Mouse (Mus musculus): ENCODE measurements around the gene Kif3b.

Gene Kif3b

DNA sequence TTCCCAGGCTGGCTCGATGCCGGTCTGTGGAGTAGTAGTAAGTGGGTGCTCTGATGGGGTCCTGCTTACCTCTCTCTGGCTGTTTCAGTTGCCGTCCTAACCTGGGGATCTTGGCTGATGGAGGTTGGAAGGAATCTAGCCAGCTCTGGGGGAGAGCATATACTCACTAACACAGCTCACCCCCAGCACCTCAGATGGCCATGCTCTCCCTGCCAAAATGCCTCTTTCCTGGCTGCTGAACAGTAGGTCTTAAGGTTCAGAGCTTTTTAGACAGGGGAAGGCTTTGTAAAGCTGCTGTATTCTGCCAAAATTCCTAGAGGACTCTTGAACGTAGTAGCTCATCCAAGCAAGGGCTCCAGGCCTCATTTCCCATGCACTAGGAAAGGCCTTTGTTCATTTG, 6.6 kb downstream of the Kif3b start:
- DNase-seq (ENCODE audit: extremely low read depth, low read depth, low spot score), result no peak

GRCm38 (mm10) chr2:153298460-153298859, 7.2 kb downstream of the Kif3b start:
- no peak for DNase-seq (ENCODE audit: extremely low read depth, low read depth, low spot score)

- DNase-seq (ENCODE audit: extremely low read depth, low read depth, low spot score), result no peak
These were observed 7.7 kb downstream of the Kif3b start for GRCm38 (mm10) chr2:153298863-153299262.

DNA sequence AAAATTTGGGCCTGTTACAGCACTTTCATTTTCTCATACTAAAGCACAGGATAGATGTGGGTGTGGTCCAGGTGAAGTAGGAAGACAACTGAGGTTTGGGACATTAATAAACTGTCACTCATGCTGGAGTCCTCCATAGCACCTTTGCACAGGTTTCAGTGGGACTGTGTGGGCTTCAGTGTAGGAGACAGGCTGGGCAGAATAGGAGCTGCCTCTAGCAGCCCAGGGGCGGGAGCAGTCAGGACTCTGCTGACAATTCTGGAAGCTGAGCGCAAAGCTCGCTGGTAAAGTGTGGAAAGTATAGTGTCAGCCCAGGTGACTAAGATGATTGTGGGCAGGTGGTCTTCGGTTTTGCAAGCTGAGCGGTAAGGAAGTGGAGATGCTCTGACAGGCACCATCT, 9.9 kb downstream of the Kif3b start:
- DNase-seq (ENCODE audit: extremely low read depth, low read depth, low spot score), result no peak

DNA sequence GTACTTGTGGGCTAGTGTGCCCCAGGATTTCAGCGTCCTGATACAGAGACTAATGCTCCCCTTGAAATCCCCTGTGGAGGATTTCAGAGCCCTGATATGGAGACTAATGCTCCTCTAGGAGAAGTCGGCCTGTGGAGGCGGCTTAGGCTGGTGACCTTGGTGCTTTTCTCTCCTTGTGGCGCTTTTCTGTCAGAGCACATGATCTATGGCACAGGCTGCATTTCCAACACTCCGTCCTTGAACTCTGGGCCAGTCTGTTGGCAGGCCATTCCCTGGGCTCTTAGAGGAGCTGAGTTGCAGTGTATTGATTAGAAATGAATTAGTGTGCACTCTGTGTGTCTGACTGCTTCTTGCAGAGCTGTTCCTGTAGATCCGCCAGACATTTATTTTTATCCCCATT, 14.0 kb downstream of the Kif3b start:
- DNase-seq (ENCODE audit: extremely low read depth, low read depth, low spot score), result no peak

DNA sequence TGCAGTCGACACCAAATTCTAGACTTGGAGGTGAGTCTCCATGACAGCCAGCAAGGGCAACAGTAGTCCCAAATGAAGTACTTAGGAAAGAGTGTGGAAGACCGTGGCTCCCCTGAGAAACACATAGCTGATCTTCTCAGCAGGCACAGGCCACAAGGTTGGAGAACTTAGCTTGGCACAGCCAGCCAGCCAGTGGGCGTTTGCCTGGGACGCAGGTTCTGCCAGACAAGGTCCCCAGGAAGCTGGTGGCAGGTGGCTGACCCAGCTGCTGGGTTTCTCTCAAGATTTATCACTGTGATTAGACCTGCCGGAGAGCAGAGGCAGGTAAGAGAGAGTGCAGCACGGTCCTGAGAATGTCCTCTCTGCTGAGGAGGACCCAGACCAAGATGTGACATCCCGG, 17.4 kb downstream of the Kif3b start:
- DNase-seq (ENCODE audit: extremely low read depth, low read depth, low spot score), result no peak

DNA sequence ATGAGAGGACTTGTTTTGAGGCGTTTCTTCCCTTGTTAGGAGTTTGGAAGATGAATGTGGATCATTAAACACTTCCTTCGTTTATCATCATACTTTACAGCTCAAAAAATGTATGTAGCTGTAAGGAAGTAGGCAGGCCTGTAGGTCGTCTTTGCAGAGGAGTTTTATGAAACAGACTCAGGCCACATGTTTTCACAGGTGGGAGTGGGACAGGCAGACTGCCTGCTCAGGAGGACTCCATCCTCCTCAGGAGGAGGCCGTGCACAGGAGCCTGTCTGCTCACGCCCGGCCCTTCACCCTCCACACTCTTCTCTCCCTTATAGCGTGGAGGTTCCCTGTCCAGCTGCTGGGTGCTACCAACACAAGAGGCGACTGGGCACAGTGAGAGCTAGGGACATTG, 17.9 kb downstream of the Kif3b start:
- no peak for DNase-seq (ENCODE audit: extremely low read depth, low read depth, low spot score)

DNA sequence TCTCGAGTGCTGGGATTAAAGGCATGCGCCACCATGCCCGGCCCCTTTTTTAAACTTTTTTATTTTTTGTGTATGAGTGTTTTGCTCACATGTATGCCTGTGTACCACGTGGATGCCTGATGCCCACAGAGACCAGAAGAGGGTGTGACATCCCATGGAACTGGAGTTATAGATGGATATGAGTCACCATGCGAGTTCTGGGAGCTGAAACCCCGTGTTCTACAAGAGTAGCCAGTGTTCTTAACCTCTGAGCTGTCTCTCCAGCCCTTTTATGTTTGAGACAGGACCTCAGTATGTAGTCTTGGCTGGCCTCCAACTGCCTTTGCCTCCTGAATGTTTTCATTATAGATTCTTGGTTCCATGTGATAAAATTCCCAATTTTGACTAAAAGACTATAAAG, 19.0 kb downstream of the Kif3b start:
- DNase-seq (ENCODE audit: extremely low read depth, low read depth, low spot score), result no peak

GRCm38 (mm10) chr2:153312884-153313283, 21.7 kb downstream of the Kif3b start:
- no peak for DNase-seq (ENCODE audit: extremely low read depth, low read depth, low spot score)

DNA sequence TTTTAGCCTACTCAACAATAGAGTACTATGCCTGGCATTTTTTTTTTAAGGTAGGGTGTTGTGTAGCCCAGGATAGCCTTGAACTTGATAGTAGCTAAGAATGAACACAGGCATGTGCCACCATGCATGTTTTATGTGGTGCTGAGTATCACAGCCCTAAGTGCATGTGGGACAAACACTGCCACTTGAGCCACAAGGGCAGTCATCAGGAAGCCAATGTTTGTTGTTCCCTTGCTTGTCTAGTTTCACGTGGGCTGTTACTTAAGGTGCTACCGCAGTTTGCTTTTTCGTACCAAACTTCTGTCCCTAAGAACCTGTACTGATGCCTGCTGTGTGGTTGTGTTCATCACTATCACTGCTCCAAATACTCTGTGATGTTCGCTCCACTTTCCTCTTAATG, 27.2 kb downstream of the Kif3b start:
- no peak for DNase-seq (ENCODE audit: extremely low read depth, low read depth, low spot score)

DNA sequence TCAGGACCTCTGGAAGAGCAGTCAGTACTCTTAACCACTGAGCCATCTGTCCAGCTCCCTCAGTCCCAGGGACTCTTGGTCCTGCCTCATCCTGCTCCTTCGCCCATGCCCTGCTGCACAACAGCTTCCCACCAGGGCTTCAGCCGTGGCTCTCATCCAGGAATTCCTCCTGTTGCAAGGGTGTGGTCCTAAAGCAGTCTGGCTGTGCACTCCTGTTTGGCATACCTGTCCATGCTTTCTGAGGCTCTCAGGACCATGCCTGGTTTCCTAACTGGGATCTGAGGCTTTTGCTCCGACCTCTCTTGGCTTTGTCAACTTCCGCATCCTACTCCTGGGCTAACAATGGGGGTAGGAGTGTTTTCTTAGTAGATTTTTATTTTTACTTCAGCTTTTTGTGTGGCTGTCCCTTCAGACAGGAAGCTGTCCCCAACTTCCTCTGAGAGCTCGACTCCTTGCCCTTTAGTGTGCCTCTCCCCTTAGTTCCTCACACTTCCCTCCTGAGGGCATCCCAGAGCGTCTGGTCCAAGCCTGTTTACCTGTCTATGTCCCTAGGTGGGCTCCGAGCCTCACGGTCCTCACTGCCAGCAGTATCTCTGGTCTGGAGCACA, 27.9 kb downstream of the Kif3b start:
- no peak for DNase-seq (ENCODE audit: extremely low read depth, low read depth, low spot score)

- DNase-seq (ENCODE audit: extremely low read depth, low read depth, low spot score), result no peak
These were observed 34.6 kb downstream of the Kif3b start for GRCm38 (mm10) chr2:153325706-153326376.

- DNase-seq (ENCODE audit: extremely low read depth, low read depth, low spot score), result no peak
These were observed 41.1 kb downstream of the Kif3b start for GRCm38 (mm10) chr2:153332271-153332670.

DNA sequence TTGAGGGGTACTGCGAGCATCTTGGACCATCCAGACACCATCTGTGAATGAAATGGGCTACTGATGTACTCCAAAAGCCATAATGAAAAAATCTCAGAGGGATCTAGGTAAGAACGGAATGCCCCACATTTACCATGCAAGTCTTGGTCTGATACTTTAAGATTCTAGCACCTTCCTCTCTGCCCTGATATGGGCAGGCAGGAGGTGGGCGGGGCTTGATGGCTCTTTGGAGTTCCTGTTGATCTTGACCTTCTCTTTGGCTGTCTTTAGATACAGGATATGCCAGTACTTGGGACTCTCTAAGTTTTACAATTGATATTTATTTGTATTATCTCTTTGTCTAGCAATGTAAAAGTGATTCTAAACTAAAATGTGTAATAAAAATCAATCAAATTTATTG, 41.8 kb downstream of the Kif3b start:
- DNase-seq (ENCODE audit: extremely low read depth, low read depth, low spot score), result no peak

GRCm38 (mm10) chr2:153333822-153334232, 42.6 kb downstream of the Kif3b start:
- DNase-seq (ENCODE audit: extremely low read depth, low read depth, low spot score), result no peak

DNA sequence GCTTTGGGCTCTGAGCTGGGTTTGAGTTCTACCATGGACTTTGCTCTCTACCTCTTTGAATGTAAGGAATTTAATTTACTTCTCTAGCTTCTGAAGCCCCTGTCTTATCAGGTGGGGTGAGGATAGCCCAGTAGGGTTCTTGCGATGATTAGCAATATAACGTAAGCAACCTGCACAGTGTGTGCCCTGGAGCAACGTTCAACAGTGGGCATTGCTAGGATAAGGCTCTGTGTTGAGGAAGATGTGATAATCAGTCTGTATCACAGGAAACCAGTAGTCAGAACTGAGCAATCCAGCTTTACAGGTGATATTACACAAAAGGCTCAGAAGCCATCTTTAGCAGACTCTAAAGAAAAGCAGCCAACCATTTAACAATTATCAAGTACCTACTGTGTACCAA, 43.1 kb downstream of the Kif3b start:
- DNase-seq (ENCODE audit: extremely low read depth, low read depth, low spot score), result no peak

- DNase-seq (ENCODE audit: extremely low read depth, low read depth, low spot score), result no peak
These were observed 44.9 kb downstream of the Kif3b start for GRCm38 (mm10) chr2:153336117-153336516.

DNA sequence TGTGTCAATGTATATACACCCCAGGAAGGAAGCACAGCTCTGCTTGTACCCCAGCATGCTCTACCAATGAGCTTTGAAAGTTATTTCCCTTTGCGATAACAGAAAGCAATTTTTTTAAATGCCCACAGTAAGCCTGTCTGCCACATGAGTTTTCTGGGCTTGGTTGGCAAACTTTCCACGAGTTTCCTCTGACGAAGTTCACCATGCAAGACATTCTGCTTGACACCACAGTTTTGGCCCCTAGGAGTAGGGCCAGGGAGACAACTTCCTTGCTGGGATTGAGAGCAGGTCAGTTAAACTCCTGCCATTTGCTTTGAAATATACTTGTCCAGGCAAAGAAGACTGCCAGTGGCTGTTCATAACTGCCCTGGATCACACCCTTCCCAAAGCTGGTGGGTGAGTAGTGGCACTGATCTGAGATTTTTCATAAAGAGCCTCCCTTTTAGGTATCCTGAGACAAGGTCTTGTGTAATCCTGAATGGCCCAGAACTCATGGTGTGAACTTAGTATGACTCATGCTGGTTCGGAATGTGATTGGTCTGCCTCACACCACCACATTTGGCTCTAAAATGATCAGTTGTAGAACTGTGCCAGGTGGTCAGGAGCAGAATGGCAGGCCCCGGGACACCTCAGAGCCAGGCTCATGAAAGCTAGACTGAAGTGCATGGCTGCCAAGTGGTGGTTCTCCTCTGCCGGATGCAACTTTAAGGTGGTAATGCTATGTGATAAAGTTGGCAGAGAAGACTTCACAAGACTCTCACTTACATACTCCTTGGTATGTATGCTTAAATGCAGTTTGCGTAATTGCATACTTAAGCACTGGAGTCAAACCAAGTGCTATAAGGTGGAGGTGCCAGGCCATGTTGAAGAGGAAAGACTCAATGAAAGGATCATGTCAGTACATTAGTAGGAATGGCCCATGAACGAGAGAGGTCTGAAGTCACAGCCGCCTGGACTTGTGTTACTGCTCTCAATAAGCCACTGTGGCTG, 47.4 kb downstream of the Kif3b start:
- peak; percentile 30 for DNase-seq (ENCODE audit: extremely low read depth, low read depth, low spot score)

DNA sequence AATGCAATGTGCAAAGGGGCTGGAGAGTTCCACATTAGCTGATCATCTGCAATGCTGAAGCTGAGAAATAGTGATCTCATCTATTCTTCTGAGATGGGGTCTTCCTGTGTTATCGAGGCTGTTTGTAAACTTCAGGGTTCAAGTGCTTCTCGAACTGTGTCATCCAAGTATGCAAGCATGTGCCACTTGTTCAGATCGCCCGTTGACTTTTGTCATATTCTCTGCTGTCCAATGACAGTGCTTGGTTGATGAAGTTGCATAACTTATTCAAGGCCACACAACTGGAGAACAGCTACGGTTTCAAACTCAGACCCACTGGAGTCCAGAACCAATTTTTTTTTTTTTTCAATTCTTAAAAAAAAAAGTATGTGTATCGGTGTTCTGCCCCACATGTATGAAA, 51.0 kb downstream of the Kif3b start:
- DNase-seq (ENCODE audit: extremely low read depth, low read depth, low spot score), result no peak

- no peak for DNase-seq (ENCODE audit: extremely low read depth, low read depth, low spot score)
These were observed 51.4 kb downstream of the Kif3b start for GRCm38 (mm10) chr2:153342602-153343001.

DNA sequence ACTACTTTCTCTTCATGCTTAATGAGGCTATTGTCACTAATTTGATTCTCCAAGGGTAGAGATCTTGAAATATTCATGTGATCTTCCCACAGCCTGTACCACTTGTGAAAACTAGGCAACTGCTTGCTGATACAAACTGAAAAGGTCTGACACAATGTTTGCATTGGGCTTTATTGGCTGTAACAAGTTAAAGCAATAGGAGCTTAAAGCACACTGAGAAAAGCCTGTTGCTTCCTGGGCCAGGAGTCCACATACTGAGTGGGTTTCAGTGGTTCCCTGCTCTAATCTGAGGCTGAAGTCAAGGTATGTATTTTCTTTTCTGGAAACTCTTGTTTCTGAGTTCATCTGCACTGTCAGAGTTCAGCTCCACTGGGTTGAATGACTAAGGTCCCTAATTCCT, 52.0 kb downstream of the Kif3b start:
- no peak for DNase-seq (ENCODE audit: extremely low read depth, low read depth, low spot score)

DNA sequence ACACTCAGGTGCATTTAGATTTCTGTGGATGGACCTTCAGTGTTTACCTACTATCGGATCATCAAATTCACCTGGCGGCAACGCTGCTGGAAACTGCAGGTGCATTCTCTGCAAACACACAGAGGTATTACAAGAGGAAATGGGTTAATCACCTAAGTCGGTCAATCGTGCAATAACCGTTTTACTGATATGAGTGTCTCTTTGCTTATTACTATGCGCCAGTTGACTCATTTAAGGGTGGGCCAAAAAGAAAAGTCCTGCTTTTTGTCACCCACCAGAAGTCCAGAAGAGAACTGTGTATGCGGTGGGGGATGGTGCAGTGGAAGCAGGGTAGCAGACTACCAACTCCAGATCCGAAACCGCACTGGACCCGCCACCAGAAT, 53.8 kb downstream of the Kif3b start:
- DNase-seq (ENCODE audit: extremely low read depth, low read depth, low spot score), result no peak
